Mouse (Mus musculus) hindbrain, embryonic 16.5 days (tissue): ENCODE results near the gene Mrgbp. TPM values are rescaled to one million over a fixed set of nuclear protein-coding genes. Genes with fewer than 3 reads are reported as not detected.

Experiments
- ATAC-seq: fragments of 200-750 bp; cut with Nextera tagmentation; 2 replicates; pipeline ENCODE4 v1.8.0; 2017; ENCODE audit warnings: moderate TSS enrichment, moderate library complexity
- H3K27ac ChIP-seq: fragments of 300-500 bp; sonication (generic); 2 replicates; pipeline ENCODE4 v1.5.1; 2014; ENCODE audit warnings: low read depth, mild to moderate bottlenecking, control low read depth, low read length, moderate library complexity
- H3K27me3 ChIP-seq: fragments of 300-500 bp; sonication (generic); replicated peaks from 2 replicates; pipeline ENCODE4 v1.6.1; 2014; ENCODE audit warnings: low read length; ENCODE audit not compliant: control insufficient read depth, insufficient read depth
- H3K36me3 ChIP-seq: fragments of 300-500 bp; sonication (generic); 2 replicates; pipeline ENCODE4 v1.6.1; 2014; ENCODE audit warnings: mild to moderate bottlenecking, low read length, moderate library complexity, mixed read lengths; ENCODE audit not compliant: control insufficient read depth, insufficient read depth
- H3K4me1 ChIP-seq: fragments of 300-500 bp; sonication (generic); 2 replicates; pipeline ENCODE4 v1.6.1; 2014; ENCODE audit warnings: low read depth, low read length; ENCODE audit not compliant: control insufficient read depth, insufficient read depth
- H3K4me2 ChIP-seq: fragments of 300-500 bp; sonication (generic); 2 replicates; pipeline ENCODE4 v1.6.1; 2014; ENCODE audit warnings: mild to moderate bottlenecking, low read length, control low read depth, moderate library complexity
- H3K4me3 ChIP-seq: fragments of 300-500 bp; sonication (generic); 2 replicates; pipeline ENCODE4 v1.5.1; 2014; ENCODE audit warnings: mild to moderate bottlenecking, low read length, control low read depth, moderate library complexity
- H3K9ac ChIP-seq: fragments of 300-500 bp; sonication (generic); 2 replicates; pipeline ENCODE4 v1.6.1; 2014; ENCODE audit warnings: low read depth, mild to moderate bottlenecking, control low read depth, low read length, moderate library complexity
- H3K9me3 ChIP-seq: fragments of 300-500 bp; sonication (generic); 2 replicates; pipeline ENCODE4 v1.6.1; 2014; ENCODE audit warnings: mild to moderate bottlenecking, low read length, moderate library complexity; ENCODE audit not compliant: control insufficient read depth
- WGBS: fragments of 180-500 bp; shearing (Covaris S2); extraction: QIAGEN DNeasy Blood & Tissue Kit; methylation state at CpG from one replicate; pipeline ENCODE4 v1.1.7; 2014; 5-methylcytosine and 5-hydroxymethylcytosine counted together
- polyA plus RNA-seq: library from polyadenylated mRNA; unstranded; fragments of >200 nt; fragmentation: Nextera tagmentation; extraction: Ambion mirVana; gene quantifications from 2 replicates; pipeline ENCODE4 v1.2.1, GENCODE M21; 2015

Gene Mrgbp
- polyA plus RNA-seq, 1 experiment from 2014 or later = 38.1 TPM

DNA sequence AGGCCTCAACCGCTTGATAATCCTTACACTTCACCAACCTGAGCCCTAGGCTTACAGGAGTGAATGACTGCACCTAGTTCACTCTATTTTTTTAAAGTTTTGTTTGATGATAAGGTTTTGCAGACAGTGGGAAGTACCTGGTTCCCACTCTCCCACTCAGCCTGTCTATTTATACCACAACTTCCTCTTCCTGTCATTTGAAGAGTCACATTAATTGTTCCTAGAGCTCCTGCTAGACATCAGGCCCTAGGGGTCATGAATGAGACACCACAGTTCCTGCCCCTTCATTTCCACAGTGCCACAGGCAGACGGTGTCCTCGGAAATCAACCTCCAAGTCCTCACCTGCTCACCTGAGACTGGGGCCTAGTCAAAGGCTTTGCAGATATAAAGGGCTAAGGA is 24.6 kb upstream of the Mrgbp start:
- Histone ChIP-seq H3K4me3 (no peak overlapping the region), H3K4me1 (no peaks in the 10 kb centered on the region), H3K9me3 (no peaks in the 10 kb centered on the region), H3K36me3 (no peaks in the 10 kb centered on the region), H3K9ac (no peak overlapping the region), H3K27ac (no peak overlapping the region), H3K27me3 (no peaks in the 10 kb centered on the region), H3K4me2 (no peak overlapping the region)
- ATAC-seq = no peak
- 88% methylated on average over 3 of the region's 3 CpGs for WGBS

DNA sequence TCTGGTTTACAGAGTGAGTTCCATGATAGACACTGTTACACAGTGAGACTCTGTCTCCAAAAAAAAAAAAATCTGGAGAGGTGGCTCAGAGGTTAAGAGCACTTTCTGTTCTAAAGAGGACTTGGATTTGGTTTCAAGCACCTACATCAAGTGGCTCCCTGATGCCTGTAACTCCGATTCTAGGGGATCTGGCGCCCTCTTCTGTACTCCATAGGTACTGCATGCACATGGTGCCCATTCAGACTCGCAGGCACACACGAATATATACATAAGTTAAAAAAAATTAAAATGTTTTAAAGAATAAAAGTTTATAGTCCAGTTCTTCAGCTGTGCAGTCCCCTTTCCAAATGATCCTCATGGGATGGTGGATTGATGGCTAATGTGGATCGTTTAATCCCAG is 20.9 kb upstream of the Mrgbp start:
- peaks cover 4% of the 10 kb centered on the region; the same call in 1 of the 2 replicates for H3K4me1 ChIP-seq
- no peak overlapping the region for H3K27ac ChIP-seq
- no peaks in the 10 kb centered on the region for H3K9me3 ChIP-seq
- no peak overlapping the region for H3K4me2 ChIP-seq
- H3K9ac ChIP-seq = no peak overlapping the region
- no peak overlapping the region for H3K4me3 ChIP-seq
- ATAC-seq = no peak
- no peaks in the 10 kb centered on the region for H3K36me3 ChIP-seq
- 55% methylated on average over 5 of the region's 5 CpGs for WGBS
- no peaks in the 10 kb centered on the region for H3K27me3 ChIP-seq

DNA sequence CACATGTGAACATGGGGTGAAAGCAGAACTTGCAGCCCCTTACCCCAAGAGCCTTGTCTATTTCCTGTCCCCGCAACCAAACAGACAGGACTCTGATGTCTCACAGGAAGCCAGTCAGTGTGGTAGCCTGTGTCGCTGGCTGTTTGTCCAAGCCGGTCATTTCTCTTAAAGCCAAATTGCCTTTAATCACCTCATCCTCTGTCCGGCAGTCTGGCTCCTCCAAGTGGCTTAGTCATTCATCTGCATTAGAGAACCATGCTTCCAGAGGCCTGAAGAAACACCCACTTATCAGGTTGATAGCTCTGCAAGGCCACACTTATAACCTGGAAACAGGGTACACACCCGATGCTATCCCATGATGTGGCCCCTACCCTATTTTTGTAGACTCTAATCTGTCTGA is 19.0 kb upstream of the Mrgbp start:
- 77% methylated on average over 5 of the region's 5 CpGs for WGBS
- ATAC-seq = no peak
- no peak overlapping the region for H3K9ac ChIP-seq

DNA sequence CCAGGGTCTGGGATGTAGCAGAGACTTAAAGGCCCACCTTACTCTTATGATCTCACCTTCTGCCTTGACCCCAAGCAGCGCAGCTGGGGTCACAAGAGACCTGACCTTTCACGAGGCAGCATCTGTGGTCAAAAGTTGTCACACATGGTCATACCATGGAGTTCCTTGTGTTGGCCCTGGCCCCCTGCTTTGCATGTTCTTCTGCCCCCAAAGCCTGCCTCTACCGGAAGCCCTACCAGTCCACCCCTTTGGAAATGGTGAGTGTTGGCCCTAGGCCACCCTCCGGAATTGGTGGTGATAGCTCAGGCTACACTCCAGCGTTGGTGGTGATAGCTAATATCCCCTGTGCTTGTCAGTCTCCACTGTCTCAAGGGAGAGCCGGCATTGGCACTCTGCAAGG is 17.8 kb upstream of the Mrgbp start:
- Histone ChIP-seq H3K9ac (no peak overlapping the region), H3K27me3 (no peaks in the 10 kb centered on the region), H3K27ac (no peak overlapping the region), H3K4me2 (no peak overlapping the region), H3K4me3 (no peak overlapping the region), H3K4me1 (peaks cover 4% of the 10 kb centered on the region; the same call in 1 of the 2 replicates), H3K9me3 (no peaks in the 10 kb centered on the region), H3K36me3 (no peaks in the 10 kb centered on the region)
- 43% methylated on average over 6 of the region's 6 CpGs for WGBS
- no peak for ATAC-seq

More for the DNA sequence above, 19.0 kb upstream of the Mrgbp start:
- Histone ChIP-seq H3K27me3 (no peaks in the 10 kb centered on the region), H3K4me1 (peaks cover 4% of the 10 kb centered on the region; the same call in 1 of the 2 replicates), H3K4me3 (no peak overlapping the region), H3K9me3 (no peaks in the 10 kb centered on the region), H3K4me2 (no peak overlapping the region), H3K27ac (no peak overlapping the region), H3K36me3 (no peaks in the 10 kb centered on the region)

DNA sequence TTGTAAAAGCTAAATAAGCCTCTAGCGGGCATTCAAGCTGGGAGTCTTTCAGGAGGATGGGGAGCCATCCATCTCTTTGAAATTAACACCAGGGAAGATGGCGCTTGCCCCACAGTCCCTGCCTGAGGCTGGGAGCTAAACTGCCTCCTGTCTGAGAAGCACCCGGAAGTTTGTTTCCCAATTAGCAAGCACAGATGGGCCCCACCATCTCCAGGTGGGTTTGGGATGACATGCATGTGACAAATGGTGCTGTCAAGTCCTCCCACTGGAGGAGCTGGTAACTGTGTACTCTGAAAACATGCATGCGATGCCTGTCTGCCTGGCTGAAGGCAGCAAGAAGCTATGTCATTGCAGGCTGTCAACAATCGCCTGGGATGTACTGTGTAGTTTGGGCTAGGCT is 17.3 kb upstream of the Mrgbp start:
- 21% methylated on average over 5 of the region's 5 CpGs for WGBS
- Histone ChIP-seq H3K4me3 (no peak overlapping the region), H3K9me3 (no peaks in the 10 kb centered on the region), H3K9ac (no peak overlapping the region), H3K27ac (no peak overlapping the region), H3K4me1 (peaks cover 4% of the 10 kb centered on the region; the same call in 1 of the 2 replicates), H3K4me2 (no peak overlapping the region), H3K36me3 (no peaks in the 10 kb centered on the region), H3K27me3 (no peaks in the 10 kb centered on the region)
- peak; percentile 64 for ATAC-seq

DNA sequence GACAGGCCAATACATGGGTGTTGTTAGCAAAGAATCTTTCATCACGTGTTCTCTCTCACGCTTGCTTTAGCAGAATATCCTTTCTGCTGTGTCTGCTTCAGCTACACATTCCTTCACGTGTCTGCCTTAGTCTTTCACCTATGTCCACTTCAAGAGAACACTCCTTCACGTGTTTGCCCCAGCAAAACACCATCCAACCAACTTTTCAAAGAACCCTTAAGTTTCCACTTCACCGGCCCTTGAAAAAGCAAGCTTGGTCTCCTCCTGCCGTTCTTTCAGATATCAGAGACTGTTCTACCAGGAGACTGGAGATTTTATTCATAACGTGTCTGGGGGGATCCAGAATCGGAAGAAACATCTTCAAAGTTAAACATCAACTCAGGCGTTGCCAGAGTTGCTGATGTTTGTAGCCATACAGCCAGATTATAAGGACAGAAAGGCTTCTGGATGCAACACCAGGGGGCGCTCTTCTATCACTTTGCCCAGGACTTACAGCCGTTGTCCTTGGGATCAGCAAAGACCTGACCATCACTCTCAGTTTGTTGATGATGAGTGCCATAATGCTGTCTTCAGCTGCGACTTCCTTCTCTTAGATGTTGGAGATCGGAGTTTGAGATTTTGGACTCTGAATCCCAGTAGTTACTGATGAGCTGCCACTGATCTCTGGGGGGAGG is 14.7 kb upstream of the Mrgbp start:
- no peak overlapping the region for H3K27ac ChIP-seq
- WGBS = 39% methylated on average over 13 of the region's 13 CpGs
- H3K4me1 ChIP-seq = peaks cover 13% of the 10 kb centered on the region
- H3K36me3 ChIP-seq = no peaks in the 10 kb centered on the region
- ATAC-seq = no peak
- H3K9ac ChIP-seq = no peak overlapping the region
- no peaks in the 10 kb centered on the region for H3K27me3 ChIP-seq
- no peaks in the 10 kb centered on the region for H3K9me3 ChIP-seq
- H3K4me3 ChIP-seq = no peak overlapping the region
- H3K4me2 ChIP-seq = no peak overlapping the region

DNA sequence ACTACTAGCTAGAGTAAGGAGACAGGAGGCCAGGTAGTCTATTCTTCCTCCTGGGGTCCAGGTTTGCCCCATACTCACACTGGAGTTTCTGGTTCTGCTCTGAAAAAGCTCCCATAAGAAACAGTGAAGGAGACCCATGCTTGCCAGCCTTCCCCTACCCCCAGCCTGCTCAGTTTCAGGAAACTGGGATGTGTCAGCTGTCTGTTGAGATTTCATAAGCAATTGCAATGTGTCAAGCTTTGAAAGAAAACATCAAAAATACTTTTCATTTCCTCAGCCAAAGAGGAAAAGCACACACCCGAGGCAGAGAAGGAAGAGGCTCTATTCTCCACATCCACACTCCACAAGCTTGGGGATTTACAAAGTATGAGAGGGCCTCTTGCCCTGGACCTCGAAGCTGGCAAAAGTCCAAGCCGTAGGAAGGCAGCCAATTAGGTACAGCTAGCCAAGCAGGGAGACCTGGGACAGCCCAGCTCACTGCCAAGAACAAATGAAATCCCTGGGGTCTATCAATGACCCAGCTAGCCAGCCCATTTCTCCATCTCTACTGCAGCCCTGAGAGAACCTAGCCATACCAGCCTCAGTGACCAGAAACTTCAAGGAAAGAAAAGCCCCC is 12.0 kb upstream of the Mrgbp start:
- H3K4me2 ChIP-seq = no peak overlapping the region
- H3K36me3 ChIP-seq = no peaks in the 10 kb centered on the region
- no peaks in the 10 kb centered on the region for H3K9me3 ChIP-seq
- H3K27me3 ChIP-seq = no peaks in the 10 kb centered on the region; the same call in 1 of the 2 replicates
- no peak overlapping the region for H3K4me3 ChIP-seq
- WGBS = 36% methylated on average over 3 of the region's 3 CpGs
- H3K27ac ChIP-seq = no peak overlapping the region
- peaks cover 9% of the 10 kb centered on the region for H3K4me1 ChIP-seq
- ATAC-seq = 0 out of 2 replicates have a peak, but pooled peaks have one; percentile 73
- H3K9ac ChIP-seq = no peak overlapping the region

DNA sequence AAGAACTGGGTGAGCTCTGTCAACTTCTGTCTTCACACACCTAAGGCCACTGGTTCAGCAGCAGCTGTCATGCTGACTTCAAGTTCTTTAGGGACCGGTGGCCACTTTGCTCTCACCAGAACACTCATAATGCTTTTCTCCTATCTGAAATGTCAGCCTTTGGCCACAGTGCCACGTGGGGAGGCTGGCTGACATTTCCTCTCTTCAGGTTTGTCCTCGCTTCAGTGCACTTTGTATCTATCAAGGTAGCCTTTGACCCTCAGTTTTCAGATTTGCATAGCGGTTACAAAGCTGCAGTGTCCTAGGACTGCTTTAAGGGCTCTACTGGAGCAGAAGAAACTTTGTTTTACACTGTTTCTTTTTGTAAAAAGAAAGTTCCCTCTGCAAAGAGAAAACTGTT is 4.6 kb upstream of the Mrgbp start:
- Histone ChIP-seq H3K4me3 (no peak overlapping the region), H3K4me1 (0 out of 2 replicates have a peak, but pooled peaks cover 2% of the 10 kb centered on the region), H3K36me3 (no peaks in the 10 kb centered on the region), H3K4me2 (no peak overlapping the region), H3K9me3 (no peaks in the 10 kb centered on the region), H3K9ac (no peak overlapping the region), H3K27ac (no peak overlapping the region), H3K27me3 (no peaks in the 10 kb centered on the region; the same call in 1 of the 2 replicates)
- WGBS = 25% methylated on average over 4 of the region's 4 CpGs
- no peak for ATAC-seq

DNA sequence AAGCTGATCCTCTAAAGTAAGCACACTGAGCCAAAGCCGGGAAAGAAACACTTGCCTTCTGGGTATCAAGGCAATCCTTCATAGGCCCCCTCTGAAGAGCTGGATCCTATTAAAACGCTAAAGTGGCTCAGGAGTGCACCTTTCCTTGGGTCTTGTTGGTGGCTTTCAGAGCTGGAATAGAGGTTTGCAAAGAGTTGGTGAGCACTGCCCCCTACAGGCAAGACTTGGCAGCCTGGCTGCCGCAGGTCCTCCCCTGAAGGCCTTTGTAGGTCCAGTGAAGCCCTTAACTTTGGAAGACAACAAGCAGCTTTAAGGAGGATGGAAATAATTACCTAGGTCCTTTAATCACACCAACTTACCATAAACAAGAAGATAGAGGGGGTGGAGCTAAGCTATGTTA is 2.4 kb upstream of the Mrgbp start:
- 10% methylated on average over 3 of the region's 3 CpGs for WGBS
- no peaks in the 10 kb centered on the region for H3K36me3 ChIP-seq
- peak; percentile 58 for ATAC-seq
- H3K27ac ChIP-seq = no peak overlapping the region
- H3K4me1 ChIP-seq = peaks cover 10% of the 10 kb centered on the region
- no peak overlapping the region for H3K4me2 ChIP-seq
- no peak overlapping the region for H3K9ac ChIP-seq
- H3K4me3 ChIP-seq = no peak overlapping the region
- H3K9me3 ChIP-seq = no peaks in the 10 kb centered on the region
- no peaks in the 10 kb centered on the region for H3K27me3 ChIP-seq
